Mouse (Mus musculus) gastrocnemius, postnatal 25 days (tissue): ENCODE measurements around the gene Agmo. TPM values are rescaled to one million over a fixed set of nuclear protein-coding genes. Genes with fewer than 3 reads are reported as not detected.

Source experiments
- DNase-seq: peaks from one replicate; pipeline ENCODE4 v3.0.0; 2022
- total RNA-seq, 2 experiments: library from RNA; stranded (reverse); gene quantifications; 1 replicate in 1 of 2; 2 replicates in 1 of 2; pipeline ENCODE4 v1.2.3; 2021

Gene Agmo
- total RNA-seq, 2 experiments from 2014 or later, result 1.7 to 2.7 TPM

- no peak for DNase-seq
These were observed 185.3 kb downstream of the Agmo start for GRCm38 (mm10) chr12:37426750-37427149.

GRCm38 (mm10) chr12:37434466-37434865 is 193.0 kb downstream of the Agmo start:
- DNase-seq, result no peak

- no peak for DNase-seq
These were observed 201.1 kb downstream of the Agmo start for GRCm38 (mm10) chr12:37442486-37443013.

GRCm38 (mm10) chr12:37445255-37445654 is 203.8 kb downstream of the Agmo start:
- DNase-seq, result no peak

- DNase-seq, result no peak
These were observed 208.2 kb downstream of the Agmo start for GRCm38 (mm10) chr12:37449597-37449996.

GRCm38 (mm10) chr12:37450366-37451156 is 209.1 kb downstream of the Agmo start:
- DNase-seq, result no peak

- DNase-seq, result no peak
These were observed 230.2 kb downstream of the Agmo start for GRCm38 (mm10) chr12:37471631-37472030.

GRCm38 (mm10) chr12:37476849-37477248 is 235.4 kb downstream of the Agmo start:
- DNase-seq, result no peak

GRCm38 (mm10) chr12:37487991-37488390 is 246.6 kb downstream of the Agmo start:
- DNase-seq, result no peak

GRCm38 (mm10) chr12:37498871-37499270 is 257.4 kb downstream of the Agmo start:
- no peak for DNase-seq

- DNase-seq, result no peak
These were observed 266.0 kb downstream of the Agmo start for GRCm38 (mm10) chr12:37507406-37507805.

GRCm38 (mm10) chr12:37507826-37508225 is 266.4 kb downstream of the Agmo start:
- DNase-seq, result no peak

- DNase-seq, result no peak
These were observed 280.3 kb downstream of the Agmo start for GRCm38 (mm10) chr12:37521772-37522171.

GRCm38 (mm10) chr12:37524662-37525061 is 283.2 kb downstream of the Agmo start:
- DNase-seq, result no peak

GRCm38 (mm10) chr12:37540994-37541393 is 299.6 kb downstream of the Agmo start:
- DNase-seq, result no peak

GRCm38 (mm10) chr12:37558284-37558683 is 316.8 kb downstream of the Agmo start:
- no peak for DNase-seq

- DNase-seq, result peak; percentile 17
These were observed 324.6 kb downstream of the Agmo start for GRCm38 (mm10) chr12:37565882-37566596.

GRCm38 (mm10) chr12:37571922-37572321 is 330.5 kb downstream of the Agmo start:
- DNase-seq, result no peak

- DNase-seq, result no peak
These were observed 341.3 kb downstream of the Agmo start for GRCm38 (mm10) chr12:37582777-37583176.

- DNase-seq, result no peak
These were observed 351.4 kb downstream of the Agmo start for GRCm38 (mm10) chr12:37592853-37593252.

GRCm38 (mm10) chr12:37612837-37613236 is 371.4 kb downstream of the Agmo start:
- no peak for DNase-seq

GRCm38 (mm10) chr12:37614769-37615168 is 373.3 kb downstream of the Agmo start:
- no peak for DNase-seq

- DNase-seq, result no peak
These were observed 382.6 kb downstream of the Agmo start for GRCm38 (mm10) chr12:37624078-37624477.
